Mouse (Mus musculus) G1E (cell line): Measurements from ENCODE around the gene Erp27.

Source experiments
- CTCF ChIP-seq: IDR thresholded peaks from 2 replicates; pipeline ENCODE4 v1.5.1; 2012; ENCODE audit warnings: low read depth, low read length, inconsistent platforms, mixed read lengths
- GATA1 ChIP-seq: IDR thresholded peaks from 2 replicates; pipeline ENCODE4 v1.6.1; 2012; ENCODE audit warnings: borderline replicate concordance, low read length, inconsistent platforms, mixed read lengths
- GATA2 ChIP-seq: IDR thresholded peaks from 2 replicates; pipeline ENCODE4 v1.6.1; 2012; ENCODE audit warnings: low read depth, low read length, inconsistent platforms, borderline replicate concordance
- POLR2AphosphoS5 ChIP-seq: IDR thresholded peaks from 2 replicates; pipeline ENCODE4 v1.6.1; 2012; ENCODE audit warnings: low read depth, low read length, inconsistent platforms; ENCODE audit not compliant: insufficient replicate concordance
- TAL1 ChIP-seq: conservative IDR thresholded peaks from 2 replicates; pipeline ENCODE4 v1.6.1; 2012; ENCODE audit warnings: low read depth, low read length, inconsistent platforms, mixed read lengths

- no peak for TF ChIP-seq CTCF
- TF ChIP-seq TAL1 = no peak
- TF ChIP-seq GATA1 = no peak
- TF ChIP-seq POLR2AphosphoS5 = no peak
- TF ChIP-seq GATA2 = no peak
Observed at GRCm38 (mm10) chr6:136883431-136883915, 38.5 kb downstream of the Erp27 start.
